Mouse (Mus musculus) E14TG2a.4 (cell line): ENCODE results near the gene Pomt2.

Experiments
- CTCF ChIP-seq: conservative IDR thresholded peaks from 2 replicates; pipeline ENCODE4 v1.5.1; 2014; ENCODE audit warnings: low read length
- NANOG ChIP-seq: IDR thresholded peaks from 2 replicates; pipeline ENCODE4 v1.6.1; 2014; ENCODE audit warnings: borderline replicate concordance, low read length, mixed read lengths
- POU5F1 ChIP-seq: IDR thresholded peaks from 2 replicates; pipeline ENCODE4 v1.6.1; 2014; ENCODE audit warnings: low read length, borderline replicate concordance

- TF ChIP-seq CTCF, result no peak
- no peak for TF ChIP-seq POU5F1
- TF ChIP-seq NANOG, result no peak
Measured at GRCm38 (mm10) chr12:87138768-87139167, 9.0 kb downstream of the Pomt2 start.
